In genomic region chr10:93161511-93162275, GRCm38 (mm10) we compare ENCODE assay signal across 8 mouse cellular contexts. TPM values are rescaled to one million over a fixed set of nuclear protein-coding genes. Genes with fewer than 3 reads are reported as not detected.
DNase-seq lines count a peak whose midpoint lies in the region; ATAC-seq and TF ChIP-seq lines count a peak whose summit lies in the region.

No protein-coding gene starts in this region.

- no peak for DNase-seq in testis, postnatal 10 days (ENCODE audit: low spot score)
- peak; percentile 64 for DNase-seq in cerebellum, adult 9-10 months
- peak; percentile 54 for DNase-seq in left cerebral cortex, postnatal 4 days
- peak; percentile 60 for DNase-seq in mesoderm, embryonic 11.5 days (ENCODE audit: low read depth, low spot score)

- no peaks in the 10 kb centered on the region for H3K9me3 ChIP-seq in hindbrain, embryonic 16.5 days (ENCODE audit: control insufficient read depth, low read length)
- H3K9me3 ChIP-seq in stomach, embryonic 16.5 days (replicated peaks; ENCODE audit: control insufficient read depth, low read length), result no peaks in the 10 kb centered on the region

- intact Hi-C loops in left cerebral cortex, postnatal 4 days (cut with DNase I), result loop anchor here (5.0 to 10.0 kb wide), 3 partner anchors 53 to 116 kb away; no protein-coding TSS in a partner anchor

- no peak for TF ChIP-seq CTCF in testis, adult 2 months (IDR thresholded peaks at IDR 0.05; ENCODE audit: control insufficient read depth, insufficient read depth, insufficient replicate concordance, low read depth, low read length)

- peak overlapping the region; percentile 67 for H3K27ac ChIP-seq in testis, adult 2 months (ENCODE audit: control insufficient read depth, insufficient read depth, low read depth, low read length)
- peak overlapping the region; percentile 99 for H3K27ac ChIP-seq in hindbrain, embryonic 16.5 days (ENCODE audit: low read depth, low read length)
- H3K27ac ChIP-seq in stomach, embryonic 16.5 days (ENCODE audit: low read length), result peak overlapping the region; percentile 100

- 0 out of 2 replicates have a peak, but pooled peaks have one; percentile 4 for TF ChIP-seq POLR2A in testis, adult 2 months (IDR thresholded peaks at IDR 0.05; ENCODE audit: control insufficient read depth, low read depth, low read length)

- H3K4me3 ChIP-seq in testis, adult 2 months (ENCODE audit: control insufficient read depth, low read depth, low read length), result peak overlapping the region; percentile 97
- peak overlapping the region; percentile 97 for H3K4me3 ChIP-seq in hindbrain, embryonic 16.5 days (ENCODE audit: low read length)
- peak overlapping the region; percentile 99 for H3K4me3 ChIP-seq in stomach, embryonic 16.5 days (replicated peaks; ENCODE audit: low read length)

- no peaks in the 10 kb centered on the region for H3K36me3 ChIP-seq in testis, adult 2 months (ENCODE audit: control insufficient read depth, insufficient read depth, low read length)
- no peaks in the 10 kb centered on the region for H3K36me3 ChIP-seq in hindbrain, embryonic 16.5 days (ENCODE audit: control insufficient read depth, insufficient read depth, low read length)
- H3K36me3 ChIP-seq in stomach, embryonic 16.5 days (ENCODE audit: control insufficient read depth, insufficient read depth, low read length), result no peaks in the 10 kb centered on the region

- peak; percentile 20 for ATAC-seq in frontal cortex, adult (ENCODE audit: low TSS enrichment)
- peak; percentile 62 for ATAC-seq in hindbrain, embryonic 16.5 days
- peak; percentile 14; the same call in 1 of the 2 replicates for ATAC-seq in stomach, embryonic 16.5 days (ENCODE audit: insufficient read depth, low FRiP score)

- H3K27me3 ChIP-seq in testis, adult 2 months (ENCODE audit: control insufficient read depth, insufficient read depth, low read length), result no peaks in the 10 kb centered on the region
- H3K27me3 ChIP-seq in hindbrain, embryonic 16.5 days (replicated peaks; ENCODE audit: control insufficient read depth, insufficient read depth, low read length), result no peaks in the 10 kb centered on the region
- H3K27me3 ChIP-seq in stomach, embryonic 16.5 days (ENCODE audit: control insufficient read depth, insufficient read depth, low read length), result no peaks in the 10 kb centered on the region

- H3K4me1 ChIP-seq in testis, adult 2 months (ENCODE audit: control insufficient read depth, insufficient read depth, low read length), result peaks cover 7% of the 10 kb centered on the region
- H3K4me1 ChIP-seq in hindbrain, embryonic 16.5 days (ENCODE audit: control insufficient read depth, insufficient read depth, low read depth, low read length), result peaks cover 19% of the 10 kb centered on the region
- peaks cover 30% of the 10 kb centered on the region for H3K4me1 ChIP-seq in stomach, embryonic 16.5 days (ENCODE audit: control insufficient read depth, insufficient read depth, low read length)

- 0% methylated on average over 33 of the region's 33 CpGs for WGBS in hindbrain, embryonic 16.5 days
- under 1% methylated on average over 27 of the region's 33 CpGs for WGBS in stomach, embryonic 16.5 days

- H3K9ac ChIP-seq in hindbrain, embryonic 16.5 days (ENCODE audit: low read depth, low read length), result peak overlapping the region; percentile 99
- peak overlapping the region; percentile 98 for H3K9ac ChIP-seq in stomach, embryonic 16.5 days (ENCODE audit: low read length)

- peak overlapping the region; percentile 74 for H3K4me2 ChIP-seq in hindbrain, embryonic 16.5 days (ENCODE audit: low read length)
- peak overlapping the region; percentile 58 for H3K4me2 ChIP-seq in stomach, embryonic 16.5 days (ENCODE audit: low read depth, low read length)

RNA-seq across cellular contexts. Expression of gene Cdk17, which starts 1.0 kb away (rescaled TPM):
- 27.6 and 32.4 TPM in 2 replicates for polyA plus RNA-seq in testis, adult 2 months (2012; rRNA removed)
- 31.6 and 38.3 TPM in 2 replicates for polyA plus RNA-seq in hindbrain, embryonic 16.5 days (2015; fragmentation: Nextera tagmentation; extraction: Ambion mirVana)
- 100 to 1,000 TPM; 102 to 106 TPM for total RNA-seq in left cerebral cortex, postnatal 4 days (2021)
- 13.0 and 14.2 TPM in 2 replicates for polyA plus RNA-seq in stomach, embryonic 16.5 days (2015; fragmentation: Nextera tagmentation; extraction: Ambion mirVana)
